ENCODE assay signal across 12 mouse cellular contexts in genomic region chr12:73574632-73575031, GRCm38 (mm10). TPM values are rescaled to one million over a fixed set of nuclear protein-coding genes. Genes with fewer than 3 reads are reported as not detected.
DNase-seq lines count a peak whose midpoint lies in the region; ATAC-seq and TF ChIP-seq lines count a peak whose summit lies in the region.
"Had no signal": no experiment of that assay in that cellular context is flagged by ENCODE, and none has a peak within 500 bp of the region (broad histone marks: within the 10 kb centered on the region; RNA-seq: fewer than 3 reads in every experiment).

No protein-coding gene starts in this region.

- H3K4me2 ChIP-seq in kidney, embryonic 15.5 days, result peak overlapping the region; percentile 6; the same call in 1 of the 2 replicates
- peak overlapping the region; percentile 55 for H3K4me2 ChIP-seq in heart, embryonic 16.5 days (ENCODE audit: low read depth, low read length)
- peak overlapping the region; percentile 24; the same call in 1 of the 2 replicates for H3K4me2 ChIP-seq in liver, embryonic 16.5 days (ENCODE audit: low read depth, low read length)
- no peak overlapping the region for H3K4me2 ChIP-seq in intestine, embryonic 16.5 days (ENCODE audit: low read depth, low read length)
- H3K4me2 ChIP-seq: hindbrain, embryonic 13.5 days; liver, embryonic 15.5 days had no signal

- no peak overlapping the region for H3K4me3 ChIP-seq in kidney, embryonic 15.5 days (replicated peaks)
- peak overlapping the region; percentile 28 for H3K4me3 ChIP-seq in heart, embryonic 16.5 days (ENCODE audit: low read length)
- H3K4me3 ChIP-seq in liver, embryonic 16.5 days (ENCODE audit: low read depth, low read length), result no peak overlapping the region
- no peak overlapping the region for H3K4me3 ChIP-seq in intestine, embryonic 16.5 days (ENCODE audit: low read length)
- H3K4me3 ChIP-seq in left cerebral cortex, adult 2 months, result no peak overlapping the region
- H3K4me3 ChIP-seq: hindbrain, embryonic 13.5 days; liver, embryonic 15.5 days; myocyte had no signal

- no peaks in the 10 kb centered on the region for H3K36me3 ChIP-seq in kidney, embryonic 15.5 days
- no peaks in the 10 kb centered on the region for H3K36me3 ChIP-seq in heart, embryonic 16.5 days (ENCODE audit: control insufficient read depth, insufficient read depth)
- no peaks in the 10 kb centered on the region for H3K36me3 ChIP-seq in liver, embryonic 16.5 days (ENCODE audit: control insufficient read depth, insufficient read depth)
- no peaks in the 10 kb centered on the region for H3K36me3 ChIP-seq in intestine, embryonic 16.5 days (ENCODE audit: control insufficient read depth, insufficient read depth, low read length)
- H3K36me3 ChIP-seq: hindbrain, embryonic 13.5 days; liver, embryonic 15.5 days had no signal

- H3K27ac ChIP-seq in kidney, embryonic 15.5 days, result 0 out of 2 replicates have a peak overlapping the region, but pooled peaks have one; percentile 41
- H3K27ac ChIP-seq in heart, embryonic 16.5 days (ENCODE audit: low read length), result peak overlapping the region; percentile 69
- no peak overlapping the region for H3K27ac ChIP-seq in liver, embryonic 16.5 days (ENCODE audit: low read length)
- no peak overlapping the region for H3K27ac ChIP-seq in intestine, embryonic 16.5 days (ENCODE audit: low read length)
- no peak overlapping the region for H3K27ac ChIP-seq in left cerebral cortex, adult 2 months
- H3K27ac ChIP-seq: hindbrain, embryonic 13.5 days; liver, embryonic 15.5 days had no signal

- H3K4me1 ChIP-seq in kidney, embryonic 15.5 days, result no peaks in the 10 kb centered on the region
- 0 out of 2 replicates have a peak, but pooled peaks cover 4% of the 10 kb centered on the region for H3K4me1 ChIP-seq in heart, embryonic 16.5 days (ENCODE audit: control insufficient read depth, insufficient read depth, low read length)
- no peaks in the 10 kb centered on the region for H3K4me1 ChIP-seq in liver, embryonic 16.5 days (ENCODE audit: control insufficient read depth, low read depth, low read length)
- H3K4me1 ChIP-seq in intestine, embryonic 16.5 days (ENCODE audit: control insufficient read depth, insufficient read depth, low read length), result no peaks in the 10 kb centered on the region
- H3K4me1 ChIP-seq: hindbrain, embryonic 13.5 days; liver, embryonic 15.5 days had no signal

- H3K9me3 ChIP-seq in kidney, embryonic 15.5 days (replicated peaks), result 0 out of 2 replicates have a peak, but pooled peaks cover 2% of the 10 kb centered on the region
- H3K9me3 ChIP-seq in heart, embryonic 16.5 days (replicated peaks; ENCODE audit: control insufficient read depth, low read length), result no peaks in the 10 kb centered on the region
- no peaks in the 10 kb centered on the region for H3K9me3 ChIP-seq in liver, embryonic 16.5 days (replicated peaks; ENCODE audit: control insufficient read depth, low read length)
- no peaks in the 10 kb centered on the region for H3K9me3 ChIP-seq in intestine, embryonic 16.5 days (ENCODE audit: control insufficient read depth, low read length)
- H3K9me3 ChIP-seq: hindbrain, embryonic 13.5 days; liver, embryonic 15.5 days had no signal

- TF ChIP-seq CTCF in left cerebral cortex, adult 2 months (IDR thresholded peaks at IDR 0.05), result no peak

- 78% methylated on average over 15 of the region's 15 CpGs for WGBS in kidney, embryonic 15.5 days
- WGBS in heart, embryonic 16.5 days, result 30% methylated on average over 15 of the region's 15 CpGs
- WGBS in liver, embryonic 16.5 days (ENCODE audit: insufficient replicate concordance), result 9% methylated on average over 15 of the region's 15 CpGs
- 74% methylated on average over 15 of the region's 15 CpGs for WGBS in intestine, embryonic 16.5 days

- H3K9ac ChIP-seq in kidney, embryonic 15.5 days, result no peak overlapping the region
- H3K9ac ChIP-seq in heart, embryonic 16.5 days (ENCODE audit: low read length), result 0 out of 2 replicates have a peak overlapping the region, but pooled peaks have one; percentile 36
- H3K9ac ChIP-seq in liver, embryonic 16.5 days (ENCODE audit: low read depth, low read length), result no peak overlapping the region
- no peak overlapping the region for H3K9ac ChIP-seq in intestine, embryonic 16.5 days (ENCODE audit: low read depth, low read length)
- H3K9ac ChIP-seq: hindbrain, embryonic 13.5 days; liver, embryonic 15.5 days had no signal

- intact Hi-C loops in left cerebral cortex, adult 2 months (cut with DNase I), result no loop called here

- H3K27me3 ChIP-seq in kidney, embryonic 15.5 days, result no peaks in the 10 kb centered on the region
- no peaks in the 10 kb centered on the region for H3K27me3 ChIP-seq in heart, embryonic 16.5 days (ENCODE audit: control insufficient read depth, insufficient read depth, low read length)
- no peaks in the 10 kb centered on the region; the same call in 1 of the 2 replicates for H3K27me3 ChIP-seq in liver, embryonic 16.5 days (ENCODE audit: control insufficient read depth, insufficient read depth, low read depth, low read length)
- no peaks in the 10 kb centered on the region for H3K27me3 ChIP-seq in intestine, embryonic 16.5 days (replicated peaks; ENCODE audit: control insufficient read depth, insufficient read depth, low read length)
- H3K27me3 ChIP-seq: liver, embryonic 15.5 days had no signal

- no peak for ATAC-seq in kidney, embryonic 15.5 days (replicated peaks; ENCODE audit: low FRiP score)
- 0 out of 2 replicates have a peak, but pooled peaks have one; percentile 23 for ATAC-seq in heart, embryonic 16.5 days (replicated peaks; ENCODE audit: extremely low read depth, insufficient read depth, low FRiP score)
- ATAC-seq in liver, embryonic 16.5 days (ENCODE audit: low read depth), result 0 out of 2 replicates have a peak, but pooled peaks have one; percentile 2
- no peak for ATAC-seq in intestine, embryonic 16.5 days

- no peak for DNase-seq in kidney, postnatal 4 days
- peak; percentile 42 for DNase-seq in R1 (ENCODE audit: low read depth, low spot score)
- DNase-seq in left cerebral cortex, adult 2 months (ENCODE audit: extremely low spot score in 1 of 2, low spot score in 2 of 2), result no peak
- DNase-seq in ovary, adult 18-20 months (ENCODE audit: low spot score), result no peak
- DNase-seq: cerebellum, postnatal 14 days had no signal

RNA-seq across cellular contexts. Expression of gene Prkch, which starts 10.0 kb away (rescaled TPM):
- 10.9 and 11.9 TPM in 2 replicates for polyA plus RNA-seq in kidney, embryonic 15.5 days (2015; fragmentation: Nextera tagmentation; extraction: Ambion mirVana)
- polyA plus RNA-seq in heart, embryonic 16.5 days (2015; fragmentation: Nextera tagmentation; extraction: Ambion mirVana), result 12.4 and 15.2 TPM in 2 replicates
- polyA plus RNA-seq in liver, embryonic 16.5 days (2015; fragmentation: Nextera tagmentation; extraction: Ambion mirVana), result 1.4 and 1.6 TPM in 2 replicates
- 4.0 and 4.7 TPM in 2 replicates for polyA plus RNA-seq in intestine, embryonic 16.5 days (2015; fragmentation: Nextera tagmentation; extraction: Ambion mirVana)
- 1 to 10 TPM; 4.1 to 5.7 TPM for total RNA-seq in left cerebral cortex, adult 2 months (2021)

RNA-seq across cellular contexts. Expression of gene Tmem30b, which starts 28.4 kb away (rescaled TPM):
- polyA plus RNA-seq in kidney, embryonic 15.5 days (2015; fragmentation: Nextera tagmentation; extraction: Ambion mirVana), result 9.8 and 11.6 TPM in 2 replicates
- 1.9 and 3.0 TPM in 2 replicates for polyA plus RNA-seq in heart, embryonic 16.5 days (2015; fragmentation: Nextera tagmentation; extraction: Ambion mirVana)
- 12.9 and 14.4 TPM in 2 replicates for polyA plus RNA-seq in liver, embryonic 16.5 days (2015; fragmentation: Nextera tagmentation; extraction: Ambion mirVana)
- 82.9 and 91.2 TPM in 2 replicates for polyA plus RNA-seq in intestine, embryonic 16.5 days (2015; fragmentation: Nextera tagmentation; extraction: Ambion mirVana)
- under 1 TPM in 1 of 2 experiments, not detected in 1; 0.11 TPM for total RNA-seq in left cerebral cortex, adult 2 months (2021)
- polyA plus RNA-seq: myocyte had no signal

Comparison
In these comparisons a context has a peak if more than half of its experiments do, and no peak if none do; other contexts are left out.
1. ATAC-seq: peak in heart, embryonic 16.5 days (single experiment) and liver, embryonic 16.5 days (single experiment); none in kidney, embryonic 15.5 days (single experiment) and intestine, embryonic 16.5 days (single experiment).
2. H3K27ac ChIP-seq: peak in kidney, embryonic 15.5 days (single experiment) and heart, embryonic 16.5 days (single experiment); none in liver, embryonic 16.5 days (single experiment), intestine, embryonic 16.5 days (single experiment) and left cerebral cortex, adult 2 months (single experiment).